Mouse (Mus musculus) cerebellum, adult 8-10 months (tissue): ENCODE measurements around the gene Clec12b.

ENCODE experiments used
- DNase-seq: peaks from one replicate; pipeline ENCODE4 v3.0.0; 2022

Clec12b gene

DNA sequence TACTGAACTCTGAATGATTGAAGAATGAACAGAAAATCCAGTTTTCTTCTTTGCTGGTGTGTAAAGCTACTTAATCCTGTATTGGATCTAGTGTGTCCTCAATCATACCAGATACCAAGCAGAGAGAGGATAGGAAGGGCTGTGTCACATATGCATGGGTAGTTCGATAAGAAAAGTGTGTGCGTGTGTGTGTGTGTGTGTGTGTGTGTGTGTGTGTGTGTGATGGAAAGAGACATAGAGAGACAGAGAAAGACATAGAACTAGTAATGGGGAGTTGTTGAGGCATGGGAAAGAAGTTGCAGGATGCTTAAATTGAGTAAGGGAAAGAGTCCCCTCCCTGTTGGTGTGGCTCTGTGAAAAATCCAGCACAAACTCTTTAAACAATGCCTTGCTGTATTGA is at the start of gene Clec12b:
Gene Clec12b, minus strand, starts transcription at position 101 of the 400 bp plus-strand sequence.
- no peak for DNase-seq

DNA sequence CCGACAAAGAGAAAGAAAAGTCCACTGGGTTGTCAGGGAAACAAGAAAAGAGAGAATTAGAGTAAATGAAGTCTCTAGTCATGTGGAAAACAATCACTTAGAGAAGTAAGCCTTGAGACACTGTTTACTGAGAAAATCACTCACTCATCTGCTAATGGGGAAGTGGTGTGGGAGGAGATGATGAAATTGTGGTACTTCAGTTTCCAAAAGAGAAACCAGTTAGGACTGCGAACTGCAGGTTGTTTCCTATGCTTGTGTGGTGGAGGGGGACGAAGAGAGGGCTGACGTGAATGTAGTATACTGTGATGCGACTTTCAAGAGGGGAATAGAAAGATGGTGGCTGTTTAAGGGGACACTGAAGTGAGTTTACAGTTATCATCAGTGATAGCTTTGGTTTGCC is 48.6 kb upstream of the Clec12b start:
- no peak for DNase-seq

DNA sequence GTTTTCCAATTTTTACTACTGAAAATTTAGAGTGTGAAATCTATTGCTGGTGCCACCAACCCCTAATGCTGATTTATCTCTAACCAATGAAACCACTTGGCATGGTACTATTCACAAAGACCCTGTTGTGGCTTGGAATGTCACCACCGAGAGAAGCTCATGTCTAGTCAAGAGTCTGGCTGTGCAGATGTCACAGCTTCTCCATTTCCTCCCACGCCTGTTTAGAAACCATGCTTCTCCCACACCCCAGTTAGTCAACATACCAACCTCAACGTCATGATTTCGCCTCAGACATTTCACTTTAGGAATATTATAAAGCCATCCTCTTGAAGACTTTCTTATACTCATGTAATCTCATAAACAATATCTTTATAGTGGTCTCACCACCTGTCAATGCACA is 41.6 kb upstream of the Clec12b start:
- DNase-seq, result no peak

DNA sequence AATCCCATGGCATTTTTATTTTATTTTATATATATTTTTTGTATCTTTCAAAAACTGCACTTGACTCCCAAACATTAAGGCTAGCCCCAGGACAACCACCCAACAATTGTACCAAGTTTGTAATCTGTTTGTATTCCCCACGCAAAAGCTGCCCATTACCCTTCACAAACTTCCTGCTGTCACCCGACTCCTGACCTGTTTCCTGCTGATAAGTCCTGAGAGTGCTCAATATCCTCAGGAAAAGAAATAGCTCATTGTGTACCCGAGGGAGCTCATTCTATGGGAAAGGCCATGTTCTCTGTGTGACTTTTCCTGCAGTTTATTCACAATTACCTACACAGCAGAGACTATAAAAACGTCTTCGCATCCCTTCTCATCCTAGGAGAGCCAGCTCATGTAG is 40.1 kb upstream of the Clec12b start:
- no peak for DNase-seq

DNA sequence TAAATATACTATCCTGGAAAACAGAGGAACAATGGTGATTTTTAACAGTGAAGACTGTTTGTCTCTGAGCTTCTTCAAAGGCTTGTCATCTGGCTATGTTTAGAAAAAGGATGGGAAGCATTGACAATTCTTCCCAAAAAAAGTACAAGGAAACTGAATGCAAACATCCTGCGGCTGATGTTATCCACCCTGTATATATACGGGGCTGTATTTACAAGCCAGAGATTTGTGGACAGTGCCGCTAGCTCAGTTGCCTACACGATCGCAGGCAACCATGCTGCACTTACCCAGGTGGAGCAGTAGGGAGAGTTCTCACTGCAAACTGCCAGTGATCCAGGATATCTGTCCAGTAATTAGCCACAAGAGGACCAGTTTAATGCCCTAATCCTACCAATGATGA is 39.5 kb upstream of the Clec12b start:
- no peak for DNase-seq

DNA sequence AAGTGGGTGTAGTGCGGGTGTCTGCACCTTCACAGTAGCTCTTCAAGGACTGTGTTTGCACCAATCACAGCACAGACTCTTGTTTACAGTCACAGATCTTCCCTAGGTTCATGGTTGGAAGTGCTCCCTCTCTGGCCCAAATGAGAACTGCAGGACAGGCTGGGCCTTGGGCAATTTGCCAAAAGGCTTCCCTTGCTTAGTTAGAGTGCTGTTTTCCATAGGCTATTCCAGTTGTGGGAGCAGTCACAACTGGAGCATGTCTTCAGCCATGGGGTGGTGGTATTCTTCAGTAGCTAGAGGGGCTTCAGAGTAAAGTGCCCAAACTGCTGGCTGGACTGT is 38.0 kb upstream of the Clec12b start:
- peak; percentile 40 for DNase-seq

DNA sequence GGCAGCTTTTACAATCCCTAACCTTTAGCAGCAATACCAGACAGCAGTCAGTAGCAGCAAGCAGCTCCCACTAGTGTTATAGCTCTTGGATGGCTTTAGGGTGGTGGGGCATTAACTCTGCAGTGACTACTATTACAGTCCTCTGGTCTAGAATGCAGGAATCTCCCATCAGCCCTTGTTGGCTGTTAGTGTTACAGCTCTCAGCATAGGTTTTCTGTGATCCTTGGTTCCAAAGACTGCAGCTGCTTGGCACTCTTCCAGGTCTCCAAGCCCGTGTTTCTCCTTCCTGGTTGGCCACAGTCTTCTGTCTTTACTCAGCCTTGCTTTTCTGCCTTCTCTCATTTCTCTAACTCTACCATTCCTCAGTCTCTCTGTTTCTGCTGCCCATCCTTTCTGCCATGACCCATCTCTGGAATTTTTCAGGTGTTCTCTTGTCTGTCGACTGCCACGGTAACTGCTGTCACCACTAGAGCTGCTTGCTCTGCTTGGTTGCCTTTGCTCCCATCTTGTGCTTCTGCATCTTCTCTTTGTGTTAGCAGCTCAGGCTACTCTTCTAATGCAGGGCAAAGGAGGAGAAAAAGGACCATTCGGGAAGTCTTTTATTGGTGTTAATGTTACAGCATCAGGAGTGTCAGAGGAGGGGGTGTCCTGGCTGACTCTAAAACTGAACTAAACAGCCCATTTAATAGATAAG is 37.5 kb upstream of the Clec12b start:
- DNase-seq, result no peak

DNA sequence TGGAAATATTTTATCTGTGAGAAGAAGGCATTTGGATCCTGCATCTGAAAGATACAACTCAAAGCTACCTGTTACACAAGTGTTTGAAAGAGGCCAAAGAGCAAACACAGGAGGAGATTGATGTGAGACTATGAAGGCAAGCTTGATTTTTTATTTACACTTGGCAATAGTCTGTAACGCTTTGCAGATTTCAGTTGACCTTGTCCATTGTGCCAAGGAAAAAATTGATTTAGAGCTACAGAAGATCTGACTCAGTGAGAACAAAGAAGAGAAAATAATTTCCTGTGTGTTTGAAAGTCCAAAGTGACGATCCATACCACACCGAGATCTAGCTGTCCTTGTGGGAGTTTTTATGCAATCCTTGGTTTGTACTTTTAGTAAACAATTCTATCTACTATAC is 36.6 kb upstream of the Clec12b start:
- DNase-seq, result no peak

DNA sequence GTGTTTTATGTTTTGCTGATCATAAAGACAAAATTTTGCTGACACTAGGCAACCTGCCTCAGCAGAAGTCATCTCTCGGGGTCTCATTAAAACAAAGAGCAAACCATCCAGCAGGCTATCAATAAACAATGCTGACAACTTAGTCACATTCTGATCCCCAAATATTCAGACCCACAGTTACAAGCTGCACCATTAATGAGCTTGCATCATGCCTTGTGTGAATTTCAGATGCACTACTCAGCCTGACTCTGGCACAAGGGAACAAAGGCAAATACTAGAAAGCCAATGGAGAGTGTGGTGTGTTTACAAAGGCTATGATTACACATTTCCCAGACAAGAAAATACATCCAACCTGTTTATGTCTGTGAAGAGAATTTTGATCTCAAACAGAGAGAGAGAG is 28.5 kb upstream of the Clec12b start:
- DNase-seq, result no peak

DNA sequence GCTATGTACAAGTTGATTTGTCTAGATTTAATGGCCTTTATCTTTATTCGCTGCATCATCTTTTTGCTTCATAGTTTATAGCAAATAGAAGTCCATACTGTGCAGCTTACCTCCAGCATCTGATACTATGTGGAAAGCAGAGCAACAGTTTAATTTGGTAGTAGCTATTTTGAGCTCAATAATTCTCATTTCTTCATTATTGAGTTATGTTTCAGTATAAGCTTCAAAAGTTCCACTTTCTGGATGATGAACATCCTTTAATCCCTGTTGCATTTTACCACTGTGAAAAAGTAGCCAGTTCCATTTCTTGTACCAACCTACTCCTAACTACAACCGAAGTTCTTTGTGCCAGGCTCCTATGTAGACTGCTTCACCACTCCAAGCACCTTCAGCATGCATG is 22.9 kb upstream of the Clec12b start, which contains the start of gene Clec9a:
Gene Clec9a, plus strand, starts transcription at position 301 of the 400 bp plus-strand sequence.
- DNase-seq, result no peak

DNA sequence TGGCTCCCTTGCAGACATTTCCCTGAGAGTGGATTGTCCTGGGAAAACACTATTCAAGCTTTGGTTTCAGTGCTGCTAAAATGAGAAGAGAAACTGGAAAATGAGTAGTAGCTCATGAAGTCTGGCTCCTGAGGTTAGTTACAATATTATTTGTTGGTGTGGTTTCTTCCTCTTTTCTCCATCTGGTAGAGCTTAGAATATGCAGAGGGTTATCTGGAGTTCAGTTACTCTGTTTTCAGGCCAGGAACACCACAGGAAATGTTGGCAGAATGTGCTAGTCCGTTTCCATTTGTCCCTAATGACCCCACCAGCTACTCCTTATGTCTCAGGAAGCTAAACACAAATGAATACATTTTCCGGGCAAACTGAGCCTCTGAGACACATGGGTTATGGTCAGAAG is 21.6 kb upstream of the Clec12b start:
- no peak for DNase-seq

DNA sequence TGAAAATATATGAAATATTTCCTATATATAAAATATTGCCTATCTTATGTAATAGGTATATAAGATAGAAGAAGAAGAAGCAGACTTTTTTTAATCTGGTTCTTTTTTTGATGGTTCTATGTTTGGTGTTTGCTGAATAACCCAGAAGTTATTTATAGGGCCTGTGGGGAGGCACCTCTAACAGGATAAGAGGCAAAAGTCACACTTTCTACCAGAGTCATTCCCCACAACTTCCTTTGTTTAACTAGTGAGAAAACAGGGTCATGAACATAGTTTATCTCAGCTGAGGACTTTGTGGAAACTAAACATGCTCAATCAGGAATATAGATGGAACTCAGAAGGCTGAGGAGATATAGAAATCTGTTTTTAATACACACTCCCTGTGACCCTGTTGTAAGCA is 20.3 kb upstream of the Clec12b start:
- no peak for DNase-seq

DNA sequence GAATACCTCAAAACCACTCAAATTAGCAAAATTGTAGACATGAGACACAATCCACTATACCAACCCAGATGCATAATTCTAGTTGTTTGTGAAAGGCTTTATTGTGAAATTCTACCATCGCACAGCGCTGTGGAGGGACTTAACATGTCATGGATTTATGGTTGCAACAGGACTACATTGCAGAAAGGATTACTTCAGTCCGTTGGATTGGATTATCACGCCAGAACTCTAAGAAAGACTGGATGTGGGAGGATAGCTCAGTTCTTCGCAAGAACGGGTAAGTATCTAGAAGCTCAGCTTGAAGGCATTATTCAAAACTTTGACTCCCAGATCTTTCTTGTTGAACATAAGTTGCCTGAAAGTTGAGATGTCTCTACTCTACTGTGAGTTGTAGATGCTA is 17.7 kb upstream of the Clec12b start:
- DNase-seq, result no peak

DNA sequence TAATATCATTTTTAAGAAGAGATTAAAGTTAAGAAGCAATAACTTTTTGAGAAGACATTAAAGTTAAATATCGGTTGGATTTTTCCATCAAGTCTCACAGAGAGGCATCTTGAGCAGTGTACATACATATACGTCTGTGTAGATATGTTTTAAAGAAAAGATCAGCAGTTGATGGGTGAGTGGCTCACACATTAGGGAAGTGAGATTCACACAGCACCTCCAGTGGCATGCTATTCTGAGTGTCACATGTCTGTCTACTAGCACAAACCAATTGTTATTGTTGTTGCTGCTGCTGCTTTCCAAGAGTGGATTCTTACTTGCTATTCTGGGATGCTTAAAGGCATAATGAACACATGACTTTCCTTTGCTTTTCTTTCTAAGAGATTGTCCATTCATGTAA is 16.7 kb upstream of the Clec12b start:
- no peak for DNase-seq

DNA sequence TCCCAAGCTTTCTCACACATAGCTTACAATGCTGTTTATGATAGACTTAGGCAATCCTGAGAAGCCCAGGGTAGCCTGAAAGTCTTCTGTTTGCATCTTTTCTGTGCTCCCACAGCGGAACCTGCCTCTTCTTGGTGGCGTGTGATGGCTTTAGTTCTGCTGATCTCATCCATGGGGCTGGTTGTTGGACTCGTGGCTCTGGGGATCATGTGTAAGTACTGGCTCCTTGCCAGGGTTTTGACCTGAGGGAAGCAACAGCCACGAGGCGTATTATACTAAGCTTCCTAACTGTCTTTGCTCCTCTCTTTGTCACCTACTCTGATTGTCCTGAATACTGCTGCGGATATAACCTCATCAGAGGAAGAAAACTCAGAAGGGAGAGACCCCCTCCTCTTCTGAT is 14.3 kb upstream of the Clec12b start:
- DNase-seq, result no peak

DNA sequence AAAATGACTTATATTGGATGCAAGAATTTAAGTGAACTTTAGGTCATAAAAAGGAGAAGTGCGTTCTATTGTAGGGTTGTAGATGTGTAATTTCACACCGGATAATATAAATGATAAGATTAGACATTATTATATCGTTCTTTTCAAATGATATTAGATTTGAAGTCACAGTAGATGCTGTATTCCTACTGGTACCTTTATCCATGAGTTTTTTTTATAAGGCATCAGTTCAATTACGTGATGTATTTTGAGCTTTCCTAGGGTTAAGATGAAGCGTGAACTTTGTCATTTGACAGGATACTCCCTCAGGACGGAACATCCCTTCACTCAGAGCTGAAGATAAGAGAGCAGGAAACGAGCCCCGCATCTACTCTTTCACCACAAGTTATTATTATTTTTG is 11.3 kb upstream of the Clec12b start, which contains the start of gene Clec1b:
Gene Clec1b, plus strand, starts transcription at position 301 of the 400 bp plus-strand sequence.
- no peak for DNase-seq

DNA sequence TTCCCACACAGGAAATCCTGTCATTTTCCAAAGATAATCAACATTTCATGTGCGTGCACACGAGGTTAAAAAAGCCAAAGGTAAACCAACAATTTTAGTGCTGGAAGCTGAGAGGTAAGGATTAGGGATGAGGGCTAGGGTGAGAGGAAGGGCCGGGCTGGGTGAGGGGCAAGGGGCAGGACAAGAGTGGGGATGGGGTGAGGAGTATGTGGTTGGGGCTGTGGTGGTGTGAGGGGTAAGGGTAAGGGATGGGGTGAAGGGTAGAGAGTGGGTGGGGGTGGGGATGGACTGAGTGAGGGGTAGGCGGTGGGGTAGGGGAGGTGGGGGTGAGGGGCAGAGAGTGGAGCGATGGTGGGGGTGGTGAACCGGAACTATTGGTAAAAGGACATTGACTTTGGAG is 8.1 kb upstream of the Clec12b start:
- DNase-seq, result no peak

DNA sequence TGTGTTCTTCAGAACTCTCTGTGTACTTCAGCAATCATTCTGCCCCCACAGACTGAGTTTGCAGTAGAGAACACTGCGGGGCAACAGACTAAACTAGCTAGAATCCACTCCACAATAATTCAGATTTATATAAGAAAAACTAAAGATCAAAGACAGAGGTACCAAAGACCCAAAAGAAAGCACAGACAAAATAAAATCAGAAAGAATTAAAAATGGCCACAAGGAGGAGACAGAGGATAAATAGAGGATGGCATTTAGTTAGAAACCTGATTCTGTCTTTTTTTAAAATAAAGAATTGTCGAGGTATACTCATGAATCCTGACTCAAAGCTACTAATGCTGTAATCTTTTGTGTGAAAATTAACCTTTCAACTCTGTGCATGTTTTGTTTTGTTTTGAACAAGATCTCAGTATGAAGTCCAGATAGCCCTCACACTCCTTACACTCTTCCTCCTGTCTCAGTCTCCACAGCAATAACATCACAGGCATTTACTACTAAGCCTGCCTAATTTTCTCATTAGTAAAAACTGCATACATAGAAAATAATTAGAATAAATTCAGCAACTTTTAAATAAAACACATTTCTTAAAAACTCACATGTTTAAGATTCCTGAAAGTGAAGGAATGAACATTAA is 7.5 kb upstream of the Clec12b start:
- DNase-seq, result no peak

DNA sequence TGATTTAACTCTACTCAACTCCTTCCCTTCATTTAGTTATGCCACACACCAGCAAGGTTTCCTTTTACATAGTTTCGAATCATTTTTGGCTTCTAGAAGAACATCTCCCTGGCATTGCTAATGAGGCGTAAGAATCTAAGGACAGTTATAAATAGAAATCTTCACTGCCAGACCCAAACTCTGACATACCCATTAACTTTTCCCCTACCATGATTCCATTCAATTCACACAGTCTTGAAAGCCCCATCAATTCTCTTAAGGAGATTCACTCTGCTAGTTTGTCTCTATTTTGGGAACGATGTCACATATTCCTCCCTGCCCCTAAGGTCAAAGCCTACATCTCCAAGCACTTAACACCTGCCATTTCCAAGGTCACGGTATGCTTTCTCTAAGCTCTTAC is 674 bp downstream of the Clec12b start:
- no peak for DNase-seq

DNA sequence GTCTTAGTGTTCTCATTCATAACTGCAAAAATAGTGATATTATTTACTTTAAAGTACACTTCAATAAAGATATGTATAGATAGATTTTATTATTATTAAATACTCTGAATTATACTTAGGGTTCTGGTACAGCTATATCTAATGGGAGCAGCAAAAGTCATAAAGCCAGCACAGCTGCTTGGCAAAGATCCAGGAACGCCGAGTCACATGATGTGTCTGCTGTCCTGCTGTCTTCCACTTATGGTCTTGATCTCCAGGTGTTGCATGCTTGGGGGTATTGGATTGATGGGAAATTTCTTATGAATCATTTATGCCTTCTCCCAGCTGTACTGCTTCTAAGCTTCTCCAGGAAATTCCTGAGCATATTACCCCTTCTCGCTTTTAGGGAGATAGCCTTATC is 2.2 kb downstream of the Clec12b start:
- DNase-seq, result no peak

DNA sequence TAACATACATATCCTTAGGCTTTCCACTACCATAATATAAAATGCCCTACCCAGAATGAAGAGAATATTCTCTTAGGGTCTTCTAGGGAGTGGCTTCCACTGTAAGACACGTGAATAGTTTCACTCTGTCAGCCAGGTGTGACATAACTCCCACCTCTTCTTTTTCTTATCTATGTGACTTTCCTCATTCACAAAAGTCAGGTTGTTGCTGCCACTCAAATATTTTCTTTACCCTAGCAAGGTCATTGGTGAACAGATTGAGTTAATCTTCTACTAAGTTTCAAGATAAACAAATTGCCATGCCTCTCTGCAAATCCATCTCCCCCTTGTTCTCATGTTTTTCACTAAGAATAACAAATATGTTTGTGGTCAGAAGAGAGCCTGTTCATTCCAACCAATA is 3.9 kb downstream of the Clec12b start:
- DNase-seq, result no peak

DNA sequence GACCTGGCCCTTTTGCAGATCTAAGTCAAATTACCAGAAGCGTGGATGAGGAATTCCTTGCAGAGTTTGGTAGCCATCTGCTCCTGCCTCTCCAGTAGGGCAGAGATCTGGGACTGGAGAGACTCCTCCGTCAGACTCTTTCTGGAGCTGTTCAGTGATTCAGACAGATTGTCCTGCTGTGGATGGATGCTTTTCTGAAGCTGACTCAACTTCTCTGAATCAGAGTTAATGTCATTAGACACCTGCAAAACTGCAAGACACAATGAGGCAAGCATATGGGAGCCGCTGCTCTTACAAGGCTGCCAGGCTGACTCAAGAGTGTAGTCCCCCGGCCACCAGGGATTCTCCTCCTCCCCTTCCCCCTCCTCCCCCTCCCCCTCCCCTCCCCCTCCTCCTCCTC is 5.2 kb downstream of the Clec12b start:
- DNase-seq, result no peak

DNA sequence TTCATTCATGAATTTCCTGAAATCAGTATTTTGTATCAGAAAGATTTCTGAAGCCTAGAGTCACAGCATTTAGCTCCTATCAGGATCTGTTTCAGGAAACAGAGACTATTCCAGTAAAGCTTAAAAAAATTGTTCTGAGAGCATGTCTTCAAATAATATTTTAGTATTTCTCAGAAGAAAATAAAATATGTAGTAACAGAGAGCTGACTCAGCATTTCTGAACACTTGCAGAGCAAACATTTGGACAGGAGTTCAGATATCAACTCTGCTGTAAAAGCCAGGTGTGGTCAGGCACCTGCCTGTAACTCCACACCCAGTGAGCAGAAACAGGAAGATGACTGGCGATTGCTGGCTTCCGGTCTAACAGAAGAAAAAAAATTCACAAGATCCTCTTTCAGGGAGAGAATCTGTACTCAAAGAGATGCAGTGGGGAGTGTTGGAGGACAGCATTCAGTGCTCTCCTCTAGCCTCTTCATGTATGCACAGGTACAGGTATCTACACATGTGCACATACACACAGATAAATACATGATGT is 10.7 kb downstream of the Clec12b start:
- no peak for DNase-seq

DNA sequence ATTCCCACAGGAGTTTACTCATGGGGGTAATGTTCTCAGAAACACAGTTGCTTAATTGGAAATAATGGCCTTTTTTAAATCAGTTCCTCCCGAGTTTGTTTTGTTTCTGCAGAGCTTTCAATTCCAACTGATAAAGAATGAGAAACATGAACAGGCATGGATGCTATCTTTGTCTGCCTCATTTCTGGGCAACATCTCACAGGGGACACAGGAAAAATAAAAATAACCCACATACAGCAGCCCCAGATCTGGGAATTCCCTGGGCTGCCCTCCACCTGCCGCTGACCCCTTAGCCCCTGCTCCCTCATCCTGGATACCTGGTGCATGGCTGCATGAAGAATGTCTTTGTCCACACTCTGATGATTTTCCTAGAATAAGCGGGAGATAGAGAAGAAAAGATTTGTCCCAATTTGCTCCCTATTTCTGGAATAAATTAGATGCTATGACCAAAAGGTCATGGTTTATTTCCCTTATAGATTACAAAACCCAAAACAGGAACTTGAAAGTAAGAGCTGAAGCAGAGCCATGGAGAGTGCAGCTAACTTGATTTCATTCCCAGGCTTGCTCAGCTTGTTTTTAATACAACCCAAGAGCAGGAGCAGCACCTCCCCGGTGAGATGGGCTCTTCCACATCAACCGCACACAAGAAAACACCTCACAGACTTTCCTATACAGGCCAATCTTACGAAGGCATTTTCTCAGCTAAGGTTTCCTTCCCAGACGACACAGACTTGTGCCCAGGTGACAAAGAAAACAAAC is 16.1 kb downstream of the Clec12b start:
- DNase-seq, result no peak
